Mouse (Mus musculus): Measurements from ENCODE around the gene Rab34. TPM values are rescaled to one million over a fixed set of nuclear protein-coding genes. Genes with fewer than 3 reads are reported as not detected.
A peak's percentile ranks its signal among the peaks of the same experiment; 100 is the strongest.

Gene Rab34
- polyA plus RNA-seq (2012; fragmentation: generic; extraction: Trizol): 88.8 TPM

DNA sequence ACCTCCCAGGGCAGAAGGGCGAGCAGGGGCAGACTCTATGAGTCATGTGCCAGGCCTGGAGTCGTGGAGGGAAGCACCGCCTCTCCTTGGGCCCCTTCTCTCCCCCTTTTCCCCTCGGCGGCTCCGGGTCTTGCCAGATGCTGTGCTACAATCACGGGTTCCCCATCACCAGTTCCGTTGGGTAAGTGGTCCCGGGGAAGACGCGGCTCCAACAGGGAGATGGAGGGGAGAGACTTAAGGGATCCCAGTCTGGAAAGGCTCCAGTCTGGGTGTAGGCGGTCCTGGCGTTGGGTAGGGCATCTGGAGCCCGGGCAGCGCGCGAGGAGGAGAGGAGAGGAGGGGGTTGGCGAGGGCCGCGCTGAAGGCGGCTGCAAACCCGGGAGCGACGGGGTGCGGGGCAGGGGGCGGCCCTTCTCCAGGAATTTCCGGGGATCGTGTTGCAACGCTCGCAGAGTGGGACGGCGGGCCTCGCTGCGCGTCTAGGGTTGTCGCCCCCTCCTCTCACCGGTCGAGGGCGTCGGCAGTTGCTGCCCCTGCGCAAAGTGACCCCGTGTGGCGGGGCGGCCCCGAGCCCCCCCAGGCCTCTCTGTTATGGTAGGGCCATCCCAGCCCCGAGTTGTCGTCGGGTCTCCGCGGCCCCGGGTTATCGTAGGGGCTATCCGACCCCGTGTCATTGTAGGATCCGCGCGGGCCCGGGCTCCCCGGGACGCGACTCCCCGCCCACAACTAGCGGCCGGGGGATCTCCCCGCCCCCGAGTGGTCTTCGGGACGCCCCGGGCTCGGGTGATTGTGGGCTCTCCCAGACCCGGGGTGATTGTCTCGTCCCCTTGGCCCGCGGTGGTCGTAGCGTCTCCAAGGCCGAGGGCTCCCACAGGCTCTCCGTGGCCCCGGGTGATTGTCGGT lies at the start of gene Rab34:
Gene Rab34 (plus strand): TSS at position 100 of the 903 bp plus-strand sequence.
- H3ac ChIP-seq (ENCODE audit: control insufficient read depth, insufficient read length): peak within 1 kb of the TSS; percentile 19
- H3K36me3 ChIP-seq (ENCODE audit: control insufficient read depth, insufficient read depth): peaks cover 17% of the 10 kb centered on the region
- peaks cover 8% of the 10 kb centered on the region for H3K79me2 ChIP-seq (ENCODE audit: control insufficient read depth, insufficient read depth)
- H3K4me2 ChIP-seq (ENCODE audit: low read depth): peak within 1 kb of the TSS; percentile 79
- H3K27me3 ChIP-seq (ENCODE audit: control insufficient read depth, insufficient read depth, insufficient read length): no peaks in the 10 kb centered on the region
- TF ChIP-seq MYOD1 (IDR thresholded peaks at IDR 0.05; ENCODE audit: control insufficient read depth in 1 of 3, insufficient read length in 2 of 3, low read depth in 2 of 3) (peak in 1 of 3 experiments; percentile 24), TCF12 (IDR thresholded peaks at IDR 0.05; ENCODE audit: insufficient read depth, poor library complexity, severe bottlenecking) (no peak), CEBPB (IDR thresholded peaks at IDR 0.05; ENCODE audit: insufficient read depth, poor library complexity, severe bottlenecking) (no peak), MAX (IDR thresholded peaks at IDR 0.05; ENCODE audit: low read depth) (no peak), TCF3 (IDR thresholded peaks at IDR 0.05; ENCODE audit: insufficient read length, low read depth) (no peak), POLR2AphosphoS2 (IDR thresholded peaks at IDR 0.05; ENCODE audit: insufficient read length, low read depth) (peak; percentile 71), REST (IDR thresholded peaks at IDR 0.05; ENCODE audit: insufficient read depth, insufficient read length) (no peak), MYOG (IDR thresholded peaks at IDR 0.05; ENCODE audit: control insufficient read depth in 1 of 3, insufficient read depth in 1 of 3, insufficient read length in 2 of 3, low read depth in 2 of 3) (peak in 1 of 3 experiments; percentile 9), POLR2A (IDR thresholded peaks at IDR 0.05; ENCODE audit: insufficient read length, low read depth) (peak; percentile 66), USF1 (IDR thresholded peaks at IDR 0.05; ENCODE audit: low read depth) (peak; percentile 47), SRF (IDR thresholded peaks at IDR 0.05; ENCODE audit: control insufficient read depth, insufficient read length, low read depth) (no peak), E2F4 (IDR thresholded peaks at IDR 0.05; ENCODE audit: insufficient read depth) (no peak)
- H3K4me3 ChIP-seq: peak within 1 kb of the TSS; percentile 78

DNA sequence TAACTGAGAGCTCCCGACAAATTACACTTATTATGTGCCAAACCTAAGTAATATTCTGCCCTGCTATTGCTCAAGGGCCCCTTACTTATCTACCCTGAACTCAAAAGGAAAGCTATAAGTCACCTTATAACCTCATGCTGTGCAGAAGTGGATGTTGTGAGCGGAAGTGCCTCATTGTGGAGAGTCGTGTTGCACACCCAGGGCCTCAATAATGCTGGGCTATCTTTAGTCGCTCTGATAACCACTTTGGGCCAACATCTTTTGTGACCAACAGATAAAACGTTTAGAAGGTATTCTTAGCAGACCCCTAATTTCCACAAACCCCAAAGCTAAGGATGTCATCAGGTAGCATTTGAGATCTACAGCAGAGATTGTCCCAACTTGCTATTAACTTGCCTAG lies 47.6 kb upstream of the Rab34 start:
- Histone ChIP-seq H3K4me2 (ENCODE audit: low read depth) (no peak overlapping the region), H3ac (ENCODE audit: control insufficient read depth, insufficient read length) (no peak overlapping the region), H3K4me3 (no peak overlapping the region), H3K27me3 (ENCODE audit: control insufficient read depth, insufficient read depth, insufficient read length) (no peaks in the 10 kb centered on the region), H3K36me3 (ENCODE audit: control insufficient read depth, insufficient read depth) (peaks cover 9% of the 10 kb centered on the region), H3K79me2 (ENCODE audit: control insufficient read depth, insufficient read depth) (peaks cover 58% of the 10 kb centered on the region)
- TF ChIP-seq CEBPB (IDR thresholded peaks at IDR 0.05; ENCODE audit: insufficient read depth, poor library complexity, severe bottlenecking) (no peak), E2F4 (IDR thresholded peaks at IDR 0.05; ENCODE audit: insufficient read depth) (no peak), MYOG (IDR thresholded peaks at IDR 0.05; ENCODE audit: control insufficient read depth in 1 of 3, insufficient read depth in 1 of 3, insufficient read length in 2 of 3, low read depth in 2 of 3) (no peak), MYOD1 (IDR thresholded peaks at IDR 0.05; ENCODE audit: control insufficient read depth in 1 of 3, insufficient read length in 2 of 3, low read depth in 2 of 3) (no peak), USF1 (IDR thresholded peaks at IDR 0.05; ENCODE audit: low read depth) (no peak), POLR2AphosphoS2 (IDR thresholded peaks at IDR 0.05; ENCODE audit: insufficient read length, low read depth) (no peak), SRF (IDR thresholded peaks at IDR 0.05; ENCODE audit: control insufficient read depth, insufficient read length, low read depth) (no peak), TCF12 (IDR thresholded peaks at IDR 0.05; ENCODE audit: insufficient read depth, poor library complexity, severe bottlenecking) (no peak), MAX (IDR thresholded peaks at IDR 0.05; ENCODE audit: low read depth) (no peak), TCF3 (IDR thresholded peaks at IDR 0.05; ENCODE audit: insufficient read length, low read depth) (no peak), POLR2A (IDR thresholded peaks at IDR 0.05; ENCODE audit: insufficient read length, low read depth) (no peak), REST (IDR thresholded peaks at IDR 0.05; ENCODE audit: insufficient read depth, insufficient read length) (no peak)

DNA sequence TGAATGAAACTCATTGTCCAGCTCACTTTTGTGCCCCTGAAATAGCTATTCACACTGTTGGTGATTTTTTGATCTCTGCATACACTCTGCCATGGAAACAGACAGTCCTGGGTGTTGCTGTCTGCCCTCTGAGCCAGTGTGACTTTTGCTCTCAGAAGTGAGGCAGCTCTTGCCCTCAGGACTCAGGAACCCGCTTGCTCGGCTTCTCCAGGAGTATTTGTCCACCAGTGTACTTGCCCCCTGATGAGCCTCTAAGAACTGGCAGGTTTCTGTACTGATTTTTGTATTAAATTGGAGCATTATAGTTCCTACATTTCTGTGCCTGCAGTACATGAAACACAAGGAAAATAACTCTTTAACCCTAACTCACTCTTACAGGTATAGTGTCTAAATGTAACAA lies 44.7 kb upstream of the Rab34 start:
- Histone ChIP-seq H3K4me2 (ENCODE audit: low read depth) (no peak overlapping the region), H3K36me3 (ENCODE audit: control insufficient read depth, insufficient read depth) (peaks cover 7% of the 10 kb centered on the region), H3K4me3 (no peak overlapping the region), H3ac (ENCODE audit: control insufficient read depth, insufficient read length) (no peak overlapping the region), H3K27me3 (ENCODE audit: control insufficient read depth, insufficient read depth, insufficient read length) (no peaks in the 10 kb centered on the region), H3K79me2 (ENCODE audit: control insufficient read depth, insufficient read depth) (peaks cover 33% of the 10 kb centered on the region)
- TF ChIP-seq E2F4 (IDR thresholded peaks at IDR 0.05; ENCODE audit: insufficient read depth) (no peak), USF1 (IDR thresholded peaks at IDR 0.05; ENCODE audit: low read depth) (no peak)

DNA sequence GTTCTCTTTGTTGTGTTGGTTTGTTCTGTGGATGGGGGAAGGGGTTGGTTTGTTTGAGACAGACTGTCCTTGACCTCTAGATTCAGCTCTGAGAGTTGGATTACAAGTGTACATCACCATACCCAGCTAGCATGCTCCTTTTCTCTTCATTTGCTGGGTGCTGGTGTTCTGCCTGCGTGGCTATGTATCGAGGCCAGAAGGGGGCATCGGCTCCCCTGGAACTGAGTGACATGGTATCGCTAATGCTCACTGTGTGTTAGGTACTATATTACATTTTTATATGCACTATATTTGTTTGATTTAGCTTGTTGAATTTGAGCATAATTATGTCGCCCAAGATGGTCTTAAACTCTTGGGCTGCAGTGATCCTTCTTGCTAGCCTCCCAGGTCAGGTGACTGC lies 42.1 kb upstream of the Rab34 start:
- Histone ChIP-seq H3ac (ENCODE audit: control insufficient read depth, insufficient read length) (no peak overlapping the region), H3K36me3 (ENCODE audit: control insufficient read depth, insufficient read depth) (peaks cover 7% of the 10 kb centered on the region), H3K27me3 (ENCODE audit: control insufficient read depth, insufficient read depth, insufficient read length) (no peaks in the 10 kb centered on the region), H3K79me2 (ENCODE audit: control insufficient read depth, insufficient read depth) (peaks cover 9% of the 10 kb centered on the region), H3K4me2 (ENCODE audit: low read depth) (no peak overlapping the region), H3K4me3 (no peak overlapping the region)
- TF ChIP-seq POLR2AphosphoS2 (IDR thresholded peaks at IDR 0.05; ENCODE audit: insufficient read length, low read depth): no peak
- TF ChIP-seq SRF (IDR thresholded peaks at IDR 0.05; ENCODE audit: control insufficient read depth, insufficient read length, low read depth): no peak
- no peak for TF ChIP-seq POLR2A (IDR thresholded peaks at IDR 0.05; ENCODE audit: insufficient read length, low read depth)
- no peak for TF ChIP-seq TCF12 (IDR thresholded peaks at IDR 0.05; ENCODE audit: insufficient read depth, poor library complexity, severe bottlenecking)
- no peak for TF ChIP-seq MAX (IDR thresholded peaks at IDR 0.05; ENCODE audit: low read depth)
- TF ChIP-seq USF1 (IDR thresholded peaks at IDR 0.05; ENCODE audit: low read depth): no peak
- no peak for TF ChIP-seq REST (IDR thresholded peaks at IDR 0.05; ENCODE audit: insufficient read depth, insufficient read length)
- no peak for TF ChIP-seq E2F4 (IDR thresholded peaks at IDR 0.05; ENCODE audit: insufficient read depth)
- TF ChIP-seq TCF3 (IDR thresholded peaks at IDR 0.05; ENCODE audit: insufficient read length, low read depth): no peak
- TF ChIP-seq MYOG (IDR thresholded peaks at IDR 0.05; ENCODE audit: control insufficient read depth in 1 of 3, insufficient read depth in 1 of 3, insufficient read length in 2 of 3, low read depth in 2 of 3): no peak

Data from myocyte (in vitro differentiated cells).